8 mouse cellular contexts compared by ENCODE assay signal in genomic region chr16:4725780-4726527, GRCm38 (mm10). TPM values are rescaled to one million over a fixed set of nuclear protein-coding genes. Genes with fewer than 3 reads are reported as not detected.
A peak's percentile ranks its signal among the peaks of the same experiment; 100 is the strongest.
DNase-seq lines count a peak whose midpoint lies in the region; ATAC-seq lines count a peak whose summit lies in the region.

Gene Hmox2 (plus strand): TSS chr16:4726361.

- WGBS in hindbrain, embryonic 16.5 days = 7% methylated on average over 35 of the region's 35 CpGs
- 5% methylated on average over 35 of the region's 35 CpGs for WGBS in macrophage (ENCODE audit: missing documents)

- peak; percentile 92 for DNase-seq in T-cell, adult 2 months (ENCODE audit: low spot score)
- DNase-seq in cerebellum, postnatal 36 days = peak; percentile 92 to 96
- peak; percentile 93 for DNase-seq in gastrocnemius, adult 18-20 months (ENCODE audit: low spot score)
- peak; percentile 91 to 94 for DNase-seq in left cerebral cortex, adult 18-20 months (ENCODE audit: low spot score in 2 of 2)
- DNase-seq in right cerebral cortex, adult 18-20 months = peak; percentile 93
- peak; percentile 76 for DNase-seq in urinary bladder, postnatal 10 days (ENCODE audit: low spot score)

- H3K9ac ChIP-seq in hindbrain, embryonic 16.5 days (ENCODE audit: low read depth, low read length) = peak within 1 kb of the TSS; percentile 85

- peak within 1 kb of the TSS; percentile 80 for H3K4me2 ChIP-seq in hindbrain, embryonic 16.5 days (ENCODE audit: low read length)

- H3K79me2 ChIP-seq in macrophage (ENCODE audit: inconsistent target) = peaks cover 48% of the 10 kb centered on the region

- ATAC-seq in hindbrain, embryonic 16.5 days = peak; percentile 95

- peaks cover 10% of the 10 kb centered on the region for H3K4me1 ChIP-seq in hindbrain, embryonic 16.5 days (ENCODE audit: control insufficient read depth, insufficient read depth, low read depth, low read length)

- H3K9me3 ChIP-seq in hindbrain, embryonic 16.5 days (ENCODE audit: control insufficient read depth, low read length) = no peaks in the 10 kb centered on the region

- no peaks in the 10 kb centered on the region for H3K36me3 ChIP-seq in hindbrain, embryonic 16.5 days (ENCODE audit: control insufficient read depth, insufficient read depth, low read length)
- H3K36me3 ChIP-seq in macrophage (ENCODE audit: inconsistent target) = no peaks in the 10 kb centered on the region

- no peaks in the 10 kb centered on the region for H3K27me3 ChIP-seq in hindbrain, embryonic 16.5 days (replicated peaks; ENCODE audit: control insufficient read depth, insufficient read depth, low read length)

- H3K27ac ChIP-seq in hindbrain, embryonic 16.5 days (ENCODE audit: low read depth, low read length) = peak within 1 kb of the TSS; percentile 81
- peak within 1 kb of the TSS; percentile 81 for H3K27ac ChIP-seq in macrophage

- H3K4me3 ChIP-seq in hindbrain, embryonic 16.5 days (ENCODE audit: low read length) = peak within 1 kb of the TSS; percentile 75
- peak within 1 kb of the TSS; percentile 88 for H3K4me3 ChIP-seq in macrophage (ENCODE audit: inconsistent target)

RNA-seq across cellular contexts. Expression of gene Hmox2, which starts in this region (rescaled TPM):
- total RNA-seq in gastrocnemius, adult 18-20 months (2021) = 10 to 100 TPM; 37.6 to 46.7 TPM
- 107 and 121 TPM in 2 replicates for polyA plus RNA-seq in hindbrain, embryonic 16.5 days (2015; fragmentation: Nextera tagmentation; extraction: Ambion mirVana)
- total RNA-seq in left cerebral cortex, adult 18-20 months (2021) = 10 to 100 TPM; 85.7 to 89.9 TPM
- 10 to 100 TPM in 20 of 26 experiments, 1 to 10 TPM in 6; 4.2 to 71.2 (median 34.7) TPM for total RNA-seq in macrophage (2018; cell fraction: chromatin; rRNA removed)
- 100 to 1,000 TPM; 118 to 323 (median 211) TPM for total RNA-seq in macrophage (2018; cell fraction: cytosol; rRNA removed)
- total RNA-seq in macrophage (2018; cell fraction: nucleus; rRNA removed) = 100 to 1,000 TPM in 6 of 26 experiments, 10 to 100 TPM in 20; 22.3 to 134 (median 71.1) TPM
- 195 to 303 TPM (median 234 TPM) in 3 replicates for polyA plus RNA-seq in macrophage (2018)

Comparison
In these comparisons a context has a peak if more than half of its experiments do, and no peak if none do; other contexts are left out.
1. Peak in every context shown above with its lines: DNase-seq, ATAC-seq, H3K4me3 ChIP-seq and H3K27ac ChIP-seq.